Mouse (Mus musculus): ENCODE data around the gene Asic2. TPM values are rescaled to one million over a fixed set of nuclear protein-coding genes. Genes with fewer than 3 reads are reported as not detected.

Gene Asic2
- polyA plus RNA-seq, 1 experiment from 2014 or later = 3.7 TPM

DNA sequence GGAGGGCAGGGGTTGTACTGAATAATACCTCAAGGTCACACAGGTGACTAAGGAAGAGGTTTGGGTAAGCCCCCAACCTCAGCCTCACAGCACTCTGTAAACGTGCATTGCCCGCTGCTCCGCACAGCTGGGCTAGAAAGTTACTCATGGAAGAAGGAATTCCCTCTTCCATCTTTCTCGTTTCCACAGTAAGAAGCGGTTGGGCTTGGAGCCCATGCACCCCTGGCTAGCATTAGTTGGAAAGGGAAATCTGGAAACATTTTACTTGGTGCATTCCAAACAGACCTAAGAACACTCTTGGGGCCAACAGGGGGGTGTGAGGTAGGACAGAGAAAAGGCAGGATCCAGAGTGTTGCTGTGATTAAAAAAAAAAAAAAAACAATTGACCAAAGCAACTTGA lies 203.0 kb downstream of the Asic2 start:
- no peak for ATAC-seq (replicated peaks; ENCODE audit: low FRiP score)
- no peaks in the 10 kb centered on the region for H3K9me3 ChIP-seq (replicated peaks)
- no peak overlapping the region for H3K27ac ChIP-seq
- no peaks in the 10 kb centered on the region for H3K4me1 ChIP-seq
- H3K36me3 ChIP-seq = no peaks in the 10 kb centered on the region
- H3K9ac ChIP-seq = no peak overlapping the region
- no peak overlapping the region for H3K4me3 ChIP-seq (replicated peaks)
- no peaks in the 10 kb centered on the region for H3K27me3 ChIP-seq
- WGBS = 70% methylated on average over 5 of the region's 5 CpGs
- no peak overlapping the region for H3K4me2 ChIP-seq

DNA sequence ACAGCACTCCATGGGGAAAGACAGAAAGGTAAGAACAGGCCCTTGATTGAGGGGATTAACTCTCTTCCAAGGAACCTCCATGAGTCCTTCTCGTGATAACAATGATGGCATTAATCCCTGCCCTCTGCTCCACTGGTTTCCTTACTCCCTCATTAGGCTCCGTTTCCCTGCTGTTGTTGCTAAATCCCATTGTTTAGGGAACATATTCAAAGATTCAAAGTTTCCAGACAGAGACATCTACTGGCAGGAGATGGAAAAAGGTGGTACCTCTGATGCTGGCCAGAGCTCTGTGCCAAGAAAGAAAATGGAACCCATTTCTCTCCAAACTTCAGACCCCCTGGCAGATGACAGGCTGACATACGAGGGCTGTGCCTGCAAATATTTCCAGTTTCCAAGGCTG lies 203.5 kb downstream of the Asic2 start:
- no peak overlapping the region for H3K4me2 ChIP-seq
- H3K4me1 ChIP-seq = no peaks in the 10 kb centered on the region
- H3K27ac ChIP-seq = no peak overlapping the region
- no peak for ATAC-seq (replicated peaks; ENCODE audit: low FRiP score)
- 25% methylated on average over 3 of the region's 3 CpGs for WGBS
- no peaks in the 10 kb centered on the region for H3K36me3 ChIP-seq
- H3K27me3 ChIP-seq = no peaks in the 10 kb centered on the region
- H3K9ac ChIP-seq = no peak overlapping the region
- no peak overlapping the region for H3K4me3 ChIP-seq (replicated peaks)
- H3K9me3 ChIP-seq (replicated peaks) = no peaks in the 10 kb centered on the region

DNA sequence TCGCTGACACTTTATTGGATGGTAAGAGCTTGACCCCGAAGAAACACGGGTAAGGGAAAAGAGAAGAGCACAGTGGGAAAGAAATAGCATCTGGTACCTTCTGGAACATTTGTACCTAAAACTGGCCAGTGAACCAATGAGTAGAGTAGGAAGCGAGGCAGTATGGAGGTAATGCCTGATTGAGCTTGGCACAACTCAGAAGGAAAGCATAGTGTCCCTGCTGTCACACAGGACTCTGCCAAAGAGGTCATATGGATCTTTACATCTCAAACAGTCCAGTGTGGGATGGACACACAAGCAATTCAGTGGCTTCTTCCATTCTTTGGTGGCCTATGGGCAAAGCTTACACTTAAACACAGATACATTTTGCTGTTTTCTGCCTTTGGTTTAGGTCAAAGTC lies 211.0 kb downstream of the Asic2 start:
- Histone ChIP-seq H3K4me1 (no peaks in the 10 kb centered on the region), H3K27me3 (no peaks in the 10 kb centered on the region), H3K4me3 (replicated peaks) (no peak overlapping the region), H3K9ac (no peak overlapping the region), H3K27ac (no peak overlapping the region), H3K36me3 (no peaks in the 10 kb centered on the region), H3K9me3 (replicated peaks) (0 out of 2 replicates have a peak, but pooled peaks cover 4% of the 10 kb centered on the region), H3K4me2 (no peak overlapping the region)
- WGBS = 90% methylated on average over 4 of the region's 4 CpGs
- no peak for ATAC-seq (replicated peaks; ENCODE audit: low FRiP score)

DNA sequence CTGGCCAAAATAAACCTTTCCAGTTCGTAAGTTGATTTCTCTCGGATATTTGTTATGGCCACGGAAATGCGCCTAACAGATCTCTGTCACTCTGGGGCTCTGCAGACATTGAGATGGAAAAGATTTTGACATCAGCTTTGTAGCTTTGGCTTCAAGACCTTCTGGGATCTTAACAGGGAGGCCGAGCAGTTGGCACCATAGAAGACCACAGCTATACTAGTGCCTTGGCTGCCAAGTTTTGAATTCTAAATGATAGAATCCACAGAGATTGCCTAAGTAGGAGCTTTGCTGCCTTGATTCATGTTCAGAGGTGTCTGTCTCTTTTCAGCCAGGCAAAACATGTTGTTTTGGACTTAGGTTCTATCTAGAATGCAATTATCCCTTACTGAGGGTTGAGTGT lies 217.4 kb downstream of the Asic2 start:
- no peak overlapping the region for H3K4me3 ChIP-seq (replicated peaks)
- 0 out of 2 replicates have a peak, but pooled peaks cover 4% of the 10 kb centered on the region for H3K9me3 ChIP-seq (replicated peaks)
- H3K4me1 ChIP-seq = 0 out of 2 replicates have a peak, but pooled peaks cover 4% of the 10 kb centered on the region
- 91% methylated on average over 5 of the region's 5 CpGs for WGBS
- no peak overlapping the region for H3K9ac ChIP-seq
- no peak overlapping the region for H3K27ac ChIP-seq
- no peak overlapping the region for H3K4me2 ChIP-seq
- ATAC-seq (replicated peaks; ENCODE audit: low FRiP score) = no peak
- no peaks in the 10 kb centered on the region for H3K36me3 ChIP-seq
- H3K27me3 ChIP-seq = no peaks in the 10 kb centered on the region

DNA sequence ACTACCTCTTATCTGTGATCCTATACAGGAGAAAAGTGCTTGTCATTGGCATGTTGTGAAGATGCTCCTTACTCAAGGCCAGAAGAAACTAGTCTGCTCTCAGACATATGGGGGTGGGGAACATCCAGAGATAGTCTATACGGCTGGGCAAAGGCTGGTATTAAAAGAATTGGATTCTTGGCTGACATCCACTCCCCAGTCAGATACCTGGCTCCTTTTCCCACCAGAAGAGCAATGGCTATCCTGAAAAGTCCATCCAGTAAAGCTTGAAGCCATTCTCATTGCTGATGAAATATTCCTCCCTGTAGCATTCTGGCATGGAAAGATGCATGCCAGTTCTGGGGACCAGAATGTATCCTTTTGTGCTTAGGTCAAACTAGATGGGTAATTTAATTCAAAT lies 218.2 kb downstream of the Asic2 start:
- Histone ChIP-seq H3K9ac (no peak overlapping the region), H3K4me3 (replicated peaks) (no peak overlapping the region), H3K27ac (no peak overlapping the region), H3K36me3 (no peaks in the 10 kb centered on the region), H3K4me1 (0 out of 2 replicates have a peak, but pooled peaks cover 4% of the 10 kb centered on the region), H3K4me2 (no peak overlapping the region), H3K27me3 (no peaks in the 10 kb centered on the region), H3K9me3 (replicated peaks) (0 out of 2 replicates have a peak, but pooled peaks cover 2% of the 10 kb centered on the region)
- 93% methylated on average over 1 of the region's 1 CpGs for WGBS
- no peak for ATAC-seq (replicated peaks; ENCODE audit: low FRiP score)

DNA sequence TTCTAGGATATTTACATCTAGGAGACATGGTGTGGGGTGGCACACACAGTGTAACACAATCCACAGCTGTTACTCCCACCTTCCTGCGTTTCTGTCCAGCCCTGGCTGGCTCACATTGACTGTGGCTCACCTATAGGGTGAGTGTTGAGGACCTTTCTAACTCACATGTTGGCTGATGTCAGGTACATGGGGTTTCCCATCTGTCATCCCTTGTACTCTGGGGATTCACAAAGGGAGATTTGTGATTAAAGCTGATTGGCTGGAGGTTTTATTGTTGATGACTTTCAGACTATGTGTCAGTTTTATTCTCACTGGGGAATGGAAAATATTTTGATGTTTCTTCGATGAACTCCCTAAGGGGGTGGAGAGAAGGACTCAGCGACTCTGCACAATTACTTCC lies 229.3 kb downstream of the Asic2 start:
- no peaks in the 10 kb centered on the region for H3K36me3 ChIP-seq

DNA sequence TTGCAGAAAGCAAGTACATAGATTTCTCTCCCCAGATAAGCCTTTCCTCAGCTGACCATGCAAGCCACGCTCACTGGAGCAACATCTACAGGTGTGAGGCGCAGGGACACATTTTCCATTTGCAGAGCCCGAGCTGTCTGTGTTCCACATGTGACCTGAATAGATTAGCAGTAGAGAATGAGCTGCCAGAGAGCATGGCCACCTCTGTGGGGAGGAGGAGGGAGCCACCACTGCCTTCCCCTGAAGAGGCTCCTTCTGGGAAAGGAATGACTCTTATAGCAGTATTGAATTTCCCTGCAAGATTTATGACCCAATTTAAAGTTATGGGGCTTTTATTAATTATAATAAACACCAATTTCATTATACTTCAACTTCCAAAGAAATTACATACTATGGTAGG lies 230.5 kb downstream of the Asic2 start:
- WGBS = 46% methylated on average over 3 of the region's 3 CpGs
- H3K9ac ChIP-seq = no peak overlapping the region
- H3K27ac ChIP-seq = no peak overlapping the region
- ATAC-seq (replicated peaks; ENCODE audit: low FRiP score) = no peak
- H3K4me1 ChIP-seq = no peaks in the 10 kb centered on the region
- no peaks in the 10 kb centered on the region; the same call in 1 of the 2 replicates for H3K27me3 ChIP-seq
- H3K36me3 ChIP-seq = no peaks in the 10 kb centered on the region
- no peak overlapping the region for H3K4me3 ChIP-seq (replicated peaks)
- H3K9me3 ChIP-seq (replicated peaks) = no peaks in the 10 kb centered on the region
- H3K4me2 ChIP-seq = no peak overlapping the region

More for the DNA sequence above, 229.3 kb downstream of the Asic2 start:
- no peak for ATAC-seq (replicated peaks; ENCODE audit: low FRiP score)
- Histone ChIP-seq H3K4me2 (no peak overlapping the region), H3K9me3 (replicated peaks) (no peaks in the 10 kb centered on the region), H3K27ac (no peak overlapping the region), H3K27me3 (no peaks in the 10 kb centered on the region; the same call in 1 of the 2 replicates), H3K4me3 (replicated peaks) (no peak overlapping the region), H3K9ac (no peak overlapping the region), H3K4me1 (no peaks in the 10 kb centered on the region)
- WGBS = 32% methylated on average over 3 of the region's 3 CpGs

DNA sequence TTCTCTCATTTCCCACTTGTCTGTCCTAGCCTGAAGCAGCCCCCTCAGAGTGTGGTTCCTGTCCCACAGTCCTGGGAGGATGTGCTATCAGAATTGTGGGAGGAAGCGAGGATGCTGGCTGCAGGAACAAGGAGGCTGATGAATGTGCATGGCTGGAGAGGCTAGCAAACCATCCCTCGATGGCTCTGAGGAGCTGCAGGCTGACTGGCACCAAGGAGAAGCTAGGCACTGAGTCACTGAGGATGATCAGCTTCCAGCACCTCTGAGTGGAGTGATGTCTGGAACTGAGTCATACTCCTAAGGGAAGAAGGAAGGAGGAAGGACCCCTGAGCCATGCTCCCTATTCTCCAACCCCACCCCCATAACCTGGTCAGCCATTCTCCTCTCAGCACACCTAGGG lies 246.2 kb downstream of the Asic2 start:
- no peaks in the 10 kb centered on the region for H3K36me3 ChIP-seq
- no peak overlapping the region for H3K4me2 ChIP-seq
- WGBS = 68% methylated on average over 2 of the region's 2 CpGs
- no peak overlapping the region for H3K9ac ChIP-seq
- no peaks in the 10 kb centered on the region for H3K27me3 ChIP-seq
- H3K4me1 ChIP-seq = no peaks in the 10 kb centered on the region
- H3K9me3 ChIP-seq (replicated peaks) = no peaks in the 10 kb centered on the region
- H3K4me3 ChIP-seq (replicated peaks) = no peak overlapping the region
- ATAC-seq (replicated peaks; ENCODE audit: low FRiP score) = no peak
- H3K27ac ChIP-seq = no peak overlapping the region

DNA sequence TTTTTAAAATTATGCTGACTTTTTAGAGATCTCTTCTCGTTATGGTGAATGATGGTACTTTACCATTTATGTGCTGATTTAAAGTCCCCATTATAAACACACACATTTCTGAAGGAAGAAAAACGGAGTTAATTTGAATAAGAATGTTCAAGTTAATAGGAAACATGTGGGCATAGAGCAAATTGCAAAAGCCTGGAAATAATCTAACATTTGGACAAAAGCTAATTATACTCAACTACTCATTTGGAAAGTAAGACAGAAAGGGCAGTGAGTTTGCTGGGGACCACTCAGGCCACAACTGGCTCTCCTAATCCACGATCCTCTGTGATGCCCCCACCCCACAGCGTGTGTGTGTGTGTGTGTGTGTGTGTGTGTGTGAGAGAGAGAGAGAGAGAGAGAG lies 253.5 kb downstream of the Asic2 start:
- no peak overlapping the region for H3K4me2 ChIP-seq
- H3K27me3 ChIP-seq = no peaks in the 10 kb centered on the region
- no peak overlapping the region for H3K27ac ChIP-seq
- WGBS = 55% methylated on average over 4 of the region's 4 CpGs
- no peaks in the 10 kb centered on the region for H3K36me3 ChIP-seq
- no peaks in the 10 kb centered on the region for H3K9me3 ChIP-seq (replicated peaks)
- H3K9ac ChIP-seq = no peak overlapping the region
- no peaks in the 10 kb centered on the region for H3K4me1 ChIP-seq
- no peak overlapping the region for H3K4me3 ChIP-seq (replicated peaks)
- ATAC-seq (replicated peaks; ENCODE audit: low FRiP score) = no peak

DNA sequence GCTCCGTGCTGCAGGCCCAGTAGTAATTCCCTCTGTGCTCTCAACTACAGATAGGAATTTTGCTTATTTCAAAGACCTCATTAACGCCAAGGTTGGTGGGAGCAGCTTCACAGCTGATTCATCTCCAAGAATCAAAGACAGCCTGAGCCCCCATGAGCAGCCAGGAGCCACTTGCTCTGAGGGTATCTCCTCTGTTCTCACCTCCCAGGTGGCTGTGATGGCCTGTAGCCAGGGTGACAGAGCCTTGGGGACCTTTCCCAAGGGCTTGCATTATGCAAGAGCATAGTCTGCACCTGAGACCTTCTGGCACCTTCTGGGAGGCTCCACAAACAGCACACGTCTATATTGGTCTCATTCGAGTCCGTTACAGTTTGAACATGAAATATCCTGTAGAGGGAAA lies 261.3 kb downstream of the Asic2 start:
- no peak overlapping the region for H3K4me2 ChIP-seq
- no peak overlapping the region for H3K27ac ChIP-seq
- H3K9me3 ChIP-seq (replicated peaks) = no peaks in the 10 kb centered on the region
- no peak for ATAC-seq (replicated peaks; ENCODE audit: low FRiP score)
- 85% methylated on average over 5 of the region's 5 CpGs for WGBS
- no peak overlapping the region for H3K9ac ChIP-seq
- no peak overlapping the region for H3K4me3 ChIP-seq (replicated peaks)
- H3K4me1 ChIP-seq = no peaks in the 10 kb centered on the region
- no peaks in the 10 kb centered on the region for H3K27me3 ChIP-seq
- H3K36me3 ChIP-seq = no peaks in the 10 kb centered on the region

DNA sequence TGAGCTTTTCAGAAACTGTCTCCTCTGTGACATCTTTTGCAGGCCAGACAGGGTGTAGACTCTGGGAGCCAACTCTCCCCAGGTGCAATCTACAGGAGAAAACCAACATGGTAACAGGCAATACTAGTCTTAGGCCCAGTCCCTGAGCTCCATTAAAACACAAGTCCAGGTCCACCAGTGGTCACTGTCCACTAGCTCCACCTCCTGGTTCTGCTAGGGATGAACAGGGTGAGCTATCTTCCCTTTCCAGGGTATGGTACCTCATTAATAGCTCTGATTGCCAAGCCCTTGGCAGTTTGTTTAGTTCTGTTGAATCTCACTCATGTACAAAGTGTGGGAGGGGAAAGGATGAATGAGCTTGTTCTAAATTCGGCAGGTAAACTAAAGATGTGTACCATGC lies 270.2 kb downstream of the Asic2 start:
- Histone ChIP-seq H3K36me3 (no peaks in the 10 kb centered on the region), H3K9ac (no peak overlapping the region), H3K4me2 (no peak overlapping the region), H3K27ac (no peak overlapping the region), H3K27me3 (no peaks in the 10 kb centered on the region), H3K4me3 (replicated peaks) (no peak overlapping the region), H3K9me3 (replicated peaks) (no peaks in the 10 kb centered on the region), H3K4me1 (no peaks in the 10 kb centered on the region)
- 77% methylated on average over 1 of the region's 1 CpGs for WGBS
- ATAC-seq (replicated peaks; ENCODE audit: low FRiP score) = no peak

DNA sequence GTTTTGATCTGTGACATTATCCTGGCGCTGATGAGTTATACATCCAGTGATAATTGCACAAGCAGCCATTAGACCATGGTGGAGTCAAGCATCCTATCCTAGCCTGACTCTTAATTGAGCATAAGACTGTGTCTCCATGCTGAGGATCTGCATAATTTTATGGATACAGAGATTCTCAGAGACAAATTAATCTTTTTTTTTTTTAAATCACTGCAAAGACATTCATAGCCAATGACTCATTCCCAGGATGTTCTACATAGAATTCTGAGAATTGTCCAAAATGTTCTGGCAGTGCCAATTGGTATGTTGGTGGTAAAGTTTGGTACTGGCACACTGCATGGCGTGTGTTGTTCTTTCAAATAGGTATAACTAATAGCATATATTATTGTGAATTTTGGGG lies 272.8 kb downstream of the Asic2 start:
- Histone ChIP-seq H3K36me3 (no peaks in the 10 kb centered on the region), H3K27me3 (no peaks in the 10 kb centered on the region), H3K4me1 (no peaks in the 10 kb centered on the region), H3K9me3 (replicated peaks) (no peaks in the 10 kb centered on the region), H3K4me3 (replicated peaks) (no peak overlapping the region), H3K4me2 (no peak overlapping the region), H3K27ac (no peak overlapping the region), H3K9ac (no peak overlapping the region)
- no peak for ATAC-seq (replicated peaks; ENCODE audit: low FRiP score)
- WGBS = 82% methylated on average over 2 of the region's 2 CpGs

DNA sequence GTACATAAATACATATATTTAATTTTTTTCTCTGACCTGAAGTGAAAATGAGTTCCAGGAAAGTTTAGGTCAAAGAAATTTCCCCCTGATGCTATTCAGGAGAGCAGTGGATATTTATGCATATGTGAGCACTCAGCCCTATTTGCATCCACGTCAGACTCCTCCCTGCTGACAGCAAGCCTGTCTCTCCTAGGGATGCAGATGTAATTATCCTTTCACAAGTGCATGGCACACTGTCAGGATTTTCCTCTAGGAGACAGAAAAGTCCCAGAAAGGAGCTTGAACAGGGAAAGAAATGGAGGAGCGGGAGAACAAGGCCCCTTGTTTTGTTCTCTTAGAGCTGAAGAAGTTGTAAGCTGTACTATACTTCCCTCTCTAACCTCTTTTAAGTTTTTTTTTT lies 287.7 kb downstream of the Asic2 start:
- Histone ChIP-seq H3K27ac (no peak overlapping the region), H3K4me3 (replicated peaks) (no peak overlapping the region), H3K9ac (no peak overlapping the region), H3K4me1 (no peaks in the 10 kb centered on the region), H3K36me3 (no peaks in the 10 kb centered on the region), H3K4me2 (no peak overlapping the region), H3K9me3 (replicated peaks) (no peaks in the 10 kb centered on the region), H3K27me3 (no peaks in the 10 kb centered on the region)
- no peak for ATAC-seq (replicated peaks; ENCODE audit: low FRiP score)
- 68% methylated on average over 2 of the region's 2 CpGs for WGBS
